Mouse (Mus musculus) hindbrain, embryonic 11.5 days (tissue): Measurements from ENCODE around the gene Cfap58. TPM values are rescaled to one million over a fixed set of nuclear protein-coding genes. Genes with fewer than 3 reads are reported as not detected.

Experiments
- ATAC-seq: fragments of 200-750 bp; cut with Nextera tagmentation; 2 replicates; pipeline ENCODE4 v1.8.0; 2017; ENCODE audit warnings: mild to moderate bottlenecking, moderate TSS enrichment, moderate library complexity; ENCODE audit not compliant: low FRiP score
- DNase-seq: peaks from one replicate; pipeline ENCODE4 v3.0.0-alpha.2; 2015; ENCODE audit warnings: low spot score
- H3K27ac ChIP-seq: fragments of 300-500 bp; sonication (generic); 2 replicates; pipeline ENCODE4 v1.5.1; 2014; ENCODE audit warnings: mild to moderate bottlenecking, low read depth, low read length
- H3K27me3 ChIP-seq: fragments of 300-500 bp; sonication (generic); 2 replicates; pipeline ENCODE4 v1.6.1; 2014; ENCODE audit warnings: mild to moderate bottlenecking, low read length, moderate library complexity, mixed read lengths; ENCODE audit not compliant: control insufficient read depth, insufficient read depth
- H3K36me3 ChIP-seq: fragments of 300-500 bp; sonication (generic); 2 replicates; pipeline ENCODE4 v1.6.1; 2014; ENCODE audit warnings: mild to moderate bottlenecking, low read length, moderate library complexity, mixed read lengths; ENCODE audit not compliant: control insufficient read depth, insufficient read depth
- H3K4me1 ChIP-seq: fragments of 300-500 bp; sonication (generic); replicated peaks from 2 replicates; pipeline ENCODE4 v1.6.1; 2014; ENCODE audit warnings: low read length, mixed read lengths; ENCODE audit not compliant: control insufficient read depth, insufficient read depth
- H3K4me2 ChIP-seq: fragments of 300-500 bp; sonication (generic); replicated peaks from 2 replicates; pipeline ENCODE4 v1.6.1; 2014; ENCODE audit warnings: mild to moderate bottlenecking, low read depth, low read length
- H3K4me3 ChIP-seq: fragments of 300-500 bp; sonication (generic); 2 replicates; pipeline ENCODE4 v1.5.1; 2014; ENCODE audit warnings: low read depth, low read length
- H3K9ac ChIP-seq: fragments of 300-500 bp; sonication (generic); 2 replicates; pipeline ENCODE4 v1.6.1; 2014; ENCODE audit warnings: low read depth, low read length
- H3K9me3 ChIP-seq: fragments of 300-500 bp; sonication (generic); 2 replicates; pipeline ENCODE4 v1.6.1; 2016; ENCODE audit warnings: low read length; ENCODE audit not compliant: control insufficient read depth
- WGBS: fragments of 180-500 bp; shearing (Covaris S2); extraction: QIAGEN DNeasy Blood & Tissue Kit; methylation state at CpG from one replicate; pipeline ENCODE4 v1.1.7; 2014; 5-methylcytosine and 5-hydroxymethylcytosine counted together
- polyA plus RNA-seq: library from polyadenylated mRNA; unstranded; fragments of >200 nt; fragmentation: Nextera tagmentation; extraction: Ambion mirVana; gene quantifications from 2 replicates; pipeline ENCODE4 v1.2.1, GENCODE M21; 2014

Cfap58 gene
- polyA plus RNA-seq, 1 experiment from 2014 or later, result 0.37 TPM

- Histone ChIP-seq H3K36me3 (no peaks in the 10 kb centered on the region), H3K4me3 (no peak overlapping the region), H3K27me3 (no peaks in the 10 kb centered on the region), H3K27ac (0 out of 2 replicates have a peak overlapping the region, but pooled peaks have one; percentile 6), H3K9ac (no peak overlapping the region), H3K9me3 (no peaks in the 10 kb centered on the region), H3K4me2 (no peak overlapping the region), H3K4me1 (no peaks in the 10 kb centered on the region)
- DNase-seq (no peak), ATAC-seq (no peak)
- WGBS, result 83% methylated on average over 13 of the region's 13 CpGs
These were observed 63.8 kb downstream of the Cfap58 start for GRCm38 (mm10) chr19:48001240-48001639.

- Histone ChIP-seq H3K9me3 (no peaks in the 10 kb centered on the region), H3K9ac (no peak overlapping the region), H3K27me3 (no peaks in the 10 kb centered on the region), H3K27ac (no peak overlapping the region), H3K4me3 (no peak overlapping the region), H3K4me2 (no peak overlapping the region), H3K36me3 (no peaks in the 10 kb centered on the region), H3K4me1 (no peaks in the 10 kb centered on the region)
- WGBS, result 89% methylated on average over 11 of the region's 11 CpGs
- DNase-seq, result no peak
- ATAC-seq, result no peak
These were observed 64.3 kb downstream of the Cfap58 start for GRCm38 (mm10) chr19:48001774-48002173.

DNA sequence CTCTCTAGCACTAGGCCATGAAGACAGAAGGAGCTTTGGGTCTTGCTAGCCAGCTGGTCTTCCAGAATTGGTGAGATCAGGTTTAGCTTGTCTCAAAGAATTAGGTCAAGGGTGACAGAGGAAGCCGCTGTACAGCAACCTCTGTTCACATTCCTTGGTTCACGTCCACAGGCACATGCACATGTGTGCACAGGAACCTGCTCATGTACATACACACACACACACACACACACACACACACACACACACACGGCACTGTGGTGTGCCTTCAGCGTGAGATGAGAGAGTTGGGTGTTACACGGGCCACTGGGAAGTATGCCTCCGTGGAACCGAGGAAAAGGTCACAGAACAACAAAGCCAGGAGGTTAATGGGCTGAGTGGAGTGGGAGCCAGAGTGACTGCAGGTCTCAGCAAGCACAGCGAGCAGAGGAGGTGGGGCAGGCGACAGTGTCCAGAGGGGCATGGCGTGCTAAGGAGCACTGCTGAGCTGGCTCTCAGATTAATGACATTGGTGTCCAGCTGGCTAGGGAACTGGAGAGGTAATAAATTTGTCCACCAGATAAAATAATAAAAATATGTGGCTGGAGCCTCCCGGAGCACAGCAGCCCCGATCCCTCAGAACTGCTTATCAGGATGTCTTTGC, 71.4 kb downstream of the Cfap58 start:
- no peak overlapping the region for H3K4me2 ChIP-seq
- H3K9me3 ChIP-seq, result no peaks in the 10 kb centered on the region
- no peaks in the 10 kb centered on the region for H3K36me3 ChIP-seq
- ATAC-seq, result no peak
- no peak overlapping the region for H3K4me3 ChIP-seq
- H3K9ac ChIP-seq, result no peak overlapping the region
- 59% methylated on average over 12 of the region's 12 CpGs for WGBS
- H3K27ac ChIP-seq, result no peak overlapping the region
- H3K4me1 ChIP-seq, result no peaks in the 10 kb centered on the region
- H3K27me3 ChIP-seq, result no peaks in the 10 kb centered on the region
- DNase-seq, result no peak

DNA sequence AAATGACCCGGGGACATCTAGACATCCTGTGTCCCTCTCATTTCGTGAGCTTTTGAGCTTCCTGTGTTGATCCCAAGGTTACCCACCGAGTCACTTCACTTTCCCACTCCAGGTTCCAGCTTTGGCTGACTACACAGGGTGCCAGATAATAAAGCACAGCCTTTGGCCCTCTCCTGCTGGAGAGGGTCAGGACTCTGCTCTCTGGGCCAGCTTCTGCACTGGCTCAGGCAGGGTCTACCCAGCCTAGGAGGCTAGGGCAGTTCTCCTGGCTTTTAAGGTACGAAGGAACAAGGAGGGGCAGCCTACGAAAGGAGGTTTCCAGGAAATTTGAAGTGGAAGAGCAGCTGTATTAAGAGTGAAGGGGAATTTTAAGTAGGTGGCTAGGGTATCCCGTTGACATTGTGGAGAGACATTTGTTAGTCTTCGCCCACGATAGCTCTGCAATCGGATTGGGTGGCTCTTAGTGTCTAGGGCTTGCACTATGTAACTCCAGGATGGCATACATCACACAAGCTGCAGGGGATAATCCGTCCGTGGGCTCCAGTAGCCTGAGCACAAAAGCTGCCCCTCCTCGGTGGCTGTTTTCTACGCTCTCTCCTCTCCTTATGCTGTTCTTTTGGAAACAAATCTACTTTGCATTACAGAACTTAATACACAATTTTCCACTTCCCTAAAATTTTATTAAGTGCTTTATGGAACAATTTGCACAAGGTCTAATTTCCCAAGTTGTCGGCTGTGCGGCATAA, 72.3 kb downstream of the Cfap58 start:
- H3K9me3 ChIP-seq, result no peaks in the 10 kb centered on the region
- no peaks in the 10 kb centered on the region for H3K27me3 ChIP-seq
- H3K27ac ChIP-seq, result no peak overlapping the region
- DNase-seq, result no peak
- no peaks in the 10 kb centered on the region for H3K4me1 ChIP-seq
- no peak overlapping the region for H3K4me2 ChIP-seq
- 83% methylated on average over 15 of the region's 15 CpGs for WGBS
- no peaks in the 10 kb centered on the region for H3K36me3 ChIP-seq
- no peak for ATAC-seq
- no peak overlapping the region for H3K9ac ChIP-seq
- H3K4me3 ChIP-seq, result no peak overlapping the region

DNA sequence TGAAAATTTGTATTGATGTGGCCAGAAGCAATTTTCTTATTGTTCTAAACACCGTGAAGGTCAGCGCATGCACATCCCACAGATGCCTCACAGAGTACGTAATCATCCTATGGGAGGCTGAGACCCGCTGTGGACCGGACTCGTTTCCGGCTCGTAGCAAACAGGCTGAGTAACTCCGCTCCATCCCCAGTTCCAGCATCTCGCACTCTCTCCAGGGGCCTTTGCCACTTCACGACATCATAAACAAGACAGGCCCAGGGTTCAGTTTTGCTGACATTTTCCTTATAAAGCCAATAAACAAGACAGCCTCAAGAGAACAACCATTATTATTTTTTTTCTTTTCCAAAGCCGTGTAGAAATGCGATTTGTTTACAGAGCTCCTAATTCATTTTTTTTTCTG, 82.6 kb downstream of the Cfap58 start:
- H3K9me3 ChIP-seq, result no peaks in the 10 kb centered on the region
- H3K27ac ChIP-seq, result no peak overlapping the region
- H3K4me3 ChIP-seq, result no peak overlapping the region
- no peaks in the 10 kb centered on the region for H3K4me1 ChIP-seq
- no peak for ATAC-seq
- H3K36me3 ChIP-seq, result no peaks in the 10 kb centered on the region
- H3K9ac ChIP-seq, result no peak overlapping the region
- DNase-seq, result no peak
- WGBS, result 66% methylated on average over 13 of the region's 13 CpGs
- H3K4me2 ChIP-seq, result no peak overlapping the region
- no peaks in the 10 kb centered on the region for H3K27me3 ChIP-seq

DNA sequence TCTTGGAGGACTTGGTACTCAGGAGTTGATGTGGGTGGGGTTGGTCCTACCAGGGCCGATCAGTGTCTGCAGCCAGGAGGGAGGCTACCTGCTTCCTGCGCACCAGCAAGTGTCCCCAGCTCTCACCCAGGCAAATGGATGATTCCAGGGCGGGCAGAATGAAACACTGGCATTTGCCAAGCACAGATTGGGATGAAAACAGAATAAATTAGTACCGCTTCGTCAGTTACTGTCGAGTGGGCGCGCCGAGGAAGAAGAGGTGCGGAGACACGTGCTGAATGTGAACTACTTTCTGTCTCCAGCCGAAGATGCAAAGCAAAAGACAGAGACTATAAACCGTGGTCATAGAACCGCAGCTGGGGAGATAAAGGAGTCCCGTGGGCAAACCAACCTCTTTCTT, 84.0 kb downstream of the Cfap58 start:
- no peak overlapping the region for H3K4me3 ChIP-seq
- H3K27ac ChIP-seq, result no peak overlapping the region
- WGBS, result 77% methylated on average over 15 of the region's 15 CpGs
- ATAC-seq (no peak), DNase-seq (no peak)
- no peaks in the 10 kb centered on the region for H3K4me1 ChIP-seq
- H3K9me3 ChIP-seq, result no peaks in the 10 kb centered on the region
- no peaks in the 10 kb centered on the region for H3K36me3 ChIP-seq
- H3K27me3 ChIP-seq, result no peaks in the 10 kb centered on the region
- no peak overlapping the region for H3K4me2 ChIP-seq
- H3K9ac ChIP-seq, result no peak overlapping the region

- Histone ChIP-seq H3K36me3 (no peaks in the 10 kb centered on the region), H3K9ac (no peak overlapping the region), H3K4me1 (0 out of 2 replicates have a peak, but pooled peaks cover 2% of the 10 kb centered on the region), H3K9me3 (no peaks in the 10 kb centered on the region), H3K4me3 (no peak overlapping the region), H3K4me2 (no peak overlapping the region), H3K27me3 (no peaks in the 10 kb centered on the region), H3K27ac (no peak overlapping the region)
- DNase-seq (no peak), ATAC-seq (peak; percentile 73; the same call in 1 of the 2 replicates)
- 76% methylated on average over 5 of the region's 5 CpGs for WGBS
These were observed 85.3 kb downstream of the Cfap58 start for GRCm38 (mm10) chr19:48022763-48023162.

- no peaks in the 10 kb centered on the region for H3K9me3 ChIP-seq
- H3K4me3 ChIP-seq, result no peak overlapping the region
- no peaks in the 10 kb centered on the region for H3K27me3 ChIP-seq
- 0 out of 2 replicates have a peak, but pooled peaks cover 2% of the 10 kb centered on the region for H3K4me1 ChIP-seq
- WGBS, result 90% methylated on average over 10 of the region's 10 CpGs
- no peak overlapping the region for H3K9ac ChIP-seq
- no peak overlapping the region for H3K27ac ChIP-seq
- DNase-seq, result no peak
- H3K4me2 ChIP-seq, result no peak overlapping the region
- no peaks in the 10 kb centered on the region for H3K36me3 ChIP-seq
- ATAC-seq, result no peak
These were observed 86.3 kb downstream of the Cfap58 start for GRCm38 (mm10) chr19:48023726-48024125.

DNA sequence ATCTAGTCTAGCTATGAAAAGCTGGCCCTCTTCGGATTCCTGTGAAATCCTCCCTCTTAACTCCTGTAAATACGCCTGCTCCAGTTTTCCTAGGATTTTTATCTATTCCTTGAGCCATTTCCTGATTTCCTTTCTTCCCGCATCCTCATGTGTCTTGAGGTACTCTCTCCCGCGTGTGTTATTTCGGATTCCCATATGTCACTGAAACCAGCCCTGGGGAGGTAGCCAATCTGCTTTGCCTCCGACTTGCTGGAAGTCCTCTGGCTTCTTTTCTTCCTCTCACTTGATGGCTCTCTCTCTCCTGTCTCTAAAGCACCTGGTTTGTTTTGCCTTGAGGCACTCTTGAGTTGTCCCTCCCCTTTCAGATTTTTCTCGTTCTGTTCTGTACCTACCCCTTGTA, 87.9 kb downstream of the Cfap58 start:
- Histone ChIP-seq H3K4me1 (0 out of 2 replicates have a peak, but pooled peaks cover 2% of the 10 kb centered on the region), H3K27ac (no peak overlapping the region), H3K36me3 (no peaks in the 10 kb centered on the region), H3K9me3 (no peaks in the 10 kb centered on the region), H3K4me2 (no peak overlapping the region), H3K27me3 (no peaks in the 10 kb centered on the region), H3K9ac (no peak overlapping the region), H3K4me3 (no peak overlapping the region)
- ATAC-seq, result no peak
- 89% methylated on average over 8 of the region's 8 CpGs for WGBS
- DNase-seq, result no peak
